Mouse (Mus musculus) small intestine, adult 2 months (tissue): ENCODE results near the gene Grpel1. TPM values are rescaled to one million over a fixed set of nuclear protein-coding genes. Genes with fewer than 3 reads are reported as not detected.
A peak's percentile ranks its signal among the peaks of the same experiment; 100 is the strongest.

ENCODE experiments used
- H3K27ac ChIP-seq: fragments of 200-500 bp; 2 replicates; pipeline ENCODE4 v1.5.1; 2012; ENCODE audit warnings: low read depth, low read length, control low read depth, inconsistent platforms; ENCODE audit not compliant: insufficient read depth
- H3K27me3 ChIP-seq: fragments of 200-500 bp; 2 replicates; pipeline ENCODE4 v1.6.1; 2012; ENCODE audit warnings: mild to moderate bottlenecking, moderate library complexity, low read length, inconsistent platforms; ENCODE audit not compliant: control insufficient read depth, insufficient read depth
- H3K36me3 ChIP-seq: fragments of 200-500 bp; 2 replicates; pipeline ENCODE4 v1.6.1; 2012; ENCODE audit warnings: mild to moderate bottlenecking, low read length, control low read depth, inconsistent platforms; ENCODE audit not compliant: control insufficient read depth, insufficient read depth
- H3K4me1 ChIP-seq: fragments of 200-500 bp; 2 replicates; pipeline ENCODE4 v1.6.1; 2012; ENCODE audit warnings: low read length, inconsistent platforms, mixed read lengths; ENCODE audit not compliant: control insufficient read depth, insufficient read depth, insufficient read length
- H3K4me3 ChIP-seq: fragments of 200-500 bp; 2 replicates; pipeline ENCODE4 v1.5.1; 2012; ENCODE audit warnings: low read depth, mild to moderate bottlenecking, control low read depth, inconsistent platforms, low read length, moderate library complexity
- CTCF ChIP-seq: fragments of 200-500 bp; IDR thresholded peaks from 2 replicates; pipeline ENCODE4 v1.5.1; 2012; ENCODE audit warnings: low read depth, mild to moderate bottlenecking, control low read depth, inconsistent platforms, low read length, moderate library complexity, mixed read lengths; ENCODE audit not compliant: insufficient replicate concordance, insufficient read length; ENCODE audit errors: extremely low read depth
- POLR2A ChIP-seq: fragments of 200-500 bp; IDR thresholded peaks from 2 replicates; pipeline ENCODE4 v1.6.1; 2012; ENCODE audit warnings: low read depth, mild to moderate bottlenecking, control low read depth, inconsistent platforms, low read length, moderate library complexity
- WGBS: fragments of 180-500 bp; shearing (Covaris S2); methylation state at CpG from one replicate; pipeline ENCODE4 v1.1.7; 2018; 5-methylcytosine and 5-hydroxymethylcytosine counted together
- polyA plus RNA-seq: library from polyadenylated mRNA; depleted of rRNA; stranded (reverse); fragments of >200 nt; gene quantifications from 2 replicates; pipeline ENCODE4 v1.2.3, GENCODE M21; 2012

Gene Grpel1
- polyA plus RNA-seq, 1 experiment, result 9.0 TPM

GRCm38 (mm10) chr5:36477486-36477885 lies 12.7 kb downstream of the Grpel1 start:
- H3K4me3 ChIP-seq, result no peak overlapping the region
- no peak for TF ChIP-seq POLR2A
- no peak for TF ChIP-seq CTCF
- H3K4me1 ChIP-seq, result no peaks in the 10 kb centered on the region; the same call in 1 of the 2 replicates
- peaks cover 16% of the 10 kb centered on the region for H3K36me3 ChIP-seq
- H3K27ac ChIP-seq, result no peak overlapping the region
- H3K27me3 ChIP-seq, result no peaks in the 10 kb centered on the region
- 77% methylated on average over 3 of the region's 3 CpGs for WGBS

GRCm38 (mm10) chr5:36478540-36479420 lies 14.0 kb downstream of the Grpel1 start:
- WGBS, result 84% methylated on average over 6 of the region's 6 CpGs
- H3K27me3 ChIP-seq, result no peaks in the 10 kb centered on the region
- peaks cover 9% of the 10 kb centered on the region; the same call in 1 of the 2 replicates for H3K4me1 ChIP-seq
- H3K4me3 ChIP-seq, result no peak overlapping the region
- peaks cover 7% of the 10 kb centered on the region; the same call in 1 of the 2 replicates for H3K36me3 ChIP-seq
- TF ChIP-seq POLR2A, result no peak
- no peak for TF ChIP-seq CTCF
- no peak overlapping the region for H3K27ac ChIP-seq

- 26% methylated on average over 2 of the region's 2 CpGs for WGBS
- peaks cover 4% of the 10 kb centered on the region; the same call in 1 of the 2 replicates for H3K36me3 ChIP-seq
- TF ChIP-seq POLR2A (no peak), CTCF (no peak)
- peaks cover 11% of the 10 kb centered on the region for H3K4me1 ChIP-seq
- H3K27me3 ChIP-seq, result no peaks in the 10 kb centered on the region
- no peak overlapping the region for H3K27ac ChIP-seq
- no peak overlapping the region for H3K4me3 ChIP-seq
Measured at GRCm38 (mm10) chr5:36479735-36480134, 14.9 kb downstream of the Grpel1 start.

GRCm38 (mm10) chr5:36480398-36480797 lies 15.6 kb downstream of the Grpel1 start:
- no peak overlapping the region for H3K27ac ChIP-seq

GRCm38 (mm10) chr5:36481114-36481513 lies 16.3 kb downstream of the Grpel1 start:
- TF ChIP-seq CTCF (no peak), POLR2A (no peak)
- Histone ChIP-seq H3K27me3 (peaks cover 6% of the 10 kb centered on the region), H3K4me3 (no peak overlapping the region), H3K4me1 (peaks cover 17% of the 10 kb centered on the region), H3K36me3 (peaks cover 3% of the 10 kb centered on the region; the same call in 1 of the 2 replicates), H3K27ac (no peak overlapping the region)
- WGBS, result 68% methylated on average over 1 of the region's 1 CpGs

More at GRCm38 (mm10) chr5:36480398-36480797, 15.6 kb downstream of the Grpel1 start:
- Histone ChIP-seq H3K27me3 (peaks cover 4% of the 10 kb centered on the region), H3K36me3 (peaks cover 3% of the 10 kb centered on the region; the same call in 1 of the 2 replicates), H3K4me3 (no peak overlapping the region), H3K4me1 (peaks cover 17% of the 10 kb centered on the region)
- 83% methylated on average over 4 of the region's 4 CpGs for WGBS
- TF ChIP-seq CTCF, result no peak
- TF ChIP-seq POLR2A, result no peak

GRCm38 (mm10) chr5:36483203-36484101 lies 18.7 kb downstream of the Grpel1 start:
- Histone ChIP-seq H3K27ac (peak overlapping the region; percentile 19; the same call in 1 of the 2 replicates), H3K4me1 (peaks cover 17% of the 10 kb centered on the region), H3K4me3 (peak overlapping the region; percentile 91), H3K36me3 (no peaks in the 10 kb centered on the region), H3K27me3 (peaks cover 6% of the 10 kb centered on the region)
- WGBS, result 3% methylated on average over 58 of the region's 58 CpGs
- TF ChIP-seq POLR2A, result no peak
- TF ChIP-seq CTCF, result no peak
